28 mouse cellular contexts compared by ENCODE assay signal in genomic region chr3:96590657-96591056, GRCm38 (mm10). TPM values are rescaled to one million over a fixed set of nuclear protein-coding genes. Genes with fewer than 3 reads are reported as not detected.
A peak's percentile ranks its signal among the peaks of the same experiment; 100 is the strongest.
DNase-seq lines count a peak whose midpoint lies in the region; ATAC-seq and TF ChIP-seq lines count a peak whose summit lies in the region.
"Had no signal": no experiment of that assay in that cellular context is flagged by ENCODE, and none has a peak within 500 bp of the region (broad histone marks: within the 10 kb centered on the region; RNA-seq: fewer than 3 reads in every experiment).

No protein-coding gene starts in this region.

- H3K27me3 ChIP-seq in CH12.LX (replicated peaks), result no peaks in the 10 kb centered on the region
- no peaks in the 10 kb centered on the region for H3K27me3 ChIP-seq in forebrain, embryonic 16.5 days (replicated peaks; ENCODE audit: control insufficient read depth, insufficient read depth, low read length)
- H3K27me3 ChIP-seq: forebrain, embryonic 15.5 days; Patski had no signal

- no peak for ATAC-seq in forebrain, embryonic 16.5 days
- ATAC-seq: CD4-positive, CD25-positive, alpha-beta regulatory T cell, adult 4 months; forebrain, embryonic 15.5 days; Patski had no signal

- H3K9ac ChIP-seq in CH12.LX (ENCODE audit: insufficient read depth, low read depth), result no peak overlapping the region
- H3K9ac ChIP-seq in forebrain, embryonic 16.5 days (replicated peaks; ENCODE audit: low read depth, low read length), result no peak overlapping the region
- H3K9ac ChIP-seq: embryonic facial prominence, embryonic 13.5 days; embryonic facial prominence, embryonic 15.5 days; forebrain, embryonic 12.5 days; forebrain, embryonic 15.5 days had no signal

- dilution Hi-C loops in CH12.LX (cut with MboI; ENCODE audit: extremely low pct_ligation_motif_present, extremely low pct_unique_long_range_greater_than_20kb, low sequenced_read_pairs), result no loop called here

- in situ Hi-C loops in CH12.LX (cut with MboI; ENCODE audit: low pct_ligation_motif_present, low pct_unique_long_range_greater_than_20kb, low sequenced_read_pairs), result loop anchor here (5.0 kb wide), 1 partner anchor 42 kb away; no protein-coding TSS in a partner anchor

- no peak; a peak in 1 of 4 replicates for TF ChIP-seq CTCF in CH12.LX (conservative IDR thresholded peaks at IDR 0.05 in 1 of 2, IDR thresholded peaks at IDR 0.05 in 1 of 2; ENCODE audit: low read depth in 2 of 2, low read length in 2 of 2)

- H3K4me2 ChIP-seq in CH12.LX (ENCODE audit: insufficient read depth, low read depth, poor library complexity, severe bottlenecking), result no peak overlapping the region
- H3K4me2 ChIP-seq in forebrain, embryonic 16.5 days (ENCODE audit: low read length), result no peak overlapping the region
- H3K4me2 ChIP-seq: embryonic facial prominence, embryonic 13.5 days; embryonic facial prominence, embryonic 15.5 days; forebrain, embryonic 12.5 days; forebrain, embryonic 15.5 days had no signal

- no peaks in the 10 kb centered on the region; the same call in 1 of the 2 replicates for H3K79me2 ChIP-seq in CH12.LX (replicated peaks; ENCODE audit: control insufficient read depth, extremely low read depth, insufficient read depth, poor library complexity, severe bottlenecking)

- TF ChIP-seq POLR2A in CH12.LX (IDR thresholded peaks at IDR 0.05; ENCODE audit: low read depth, low read length), result no peak

- H3K4me3 ChIP-seq in CH12.LX (replicated peaks in 1 of 3; ENCODE audit: low read depth in 2 of 3, low read length in 2 of 3, poor library complexity in 1 of 3), result no peak overlapping the region
- no peak overlapping the region for H3K4me3 ChIP-seq in forebrain, embryonic 16.5 days (replicated peaks; ENCODE audit: low read length)
- H3K4me3 ChIP-seq: embryonic facial prominence, embryonic 13.5 days; embryonic facial prominence, embryonic 15.5 days; erythroblast, embryonic 14.5 days; forebrain, embryonic 10.5 days; forebrain, embryonic 12.5 days; forebrain, embryonic 15.5 days had no signal

- peak; percentile 17 for DNase-seq in cerebellum, adult 9-11 months
- no peak for DNase-seq in cerebellum, adult 8-10 months
- DNase-seq in CH12.LX (ENCODE audit: extremely low read depth), result no peak
- DNase-seq in R1 (ENCODE audit: low read depth, low spot score), result peak; percentile 73
- DNase-seq: adrenal gland, adult 2 months; adrenal gland, postnatal 10 days; adrenal gland, postnatal 25 days; B cell, adult 2 months; cerebellum, adult 11 months; cerebellum, adult 18-20 months; cerebellum, adult 9-10 months; cerebellum, postnatal 14 days; cerebellum, postnatal 36 days; embryo, embryonic 11 days had no signal

- peaks cover 3% of the 10 kb centered on the region for H3K9me3 ChIP-seq in CH12.LX (replicated peaks; ENCODE audit: low read length)
- H3K9me3 ChIP-seq in forebrain, embryonic 16.5 days (ENCODE audit: control insufficient read depth, low read length), result no peaks in the 10 kb centered on the region
- H3K9me3 ChIP-seq: embryonic facial prominence, embryonic 13.5 days; embryonic facial prominence, embryonic 15.5 days; forebrain, embryonic 10.5 days; forebrain, embryonic 12.5 days; forebrain, embryonic 15.5 days had no signal

- H3K4me1 ChIP-seq in CH12.LX (ENCODE audit: control insufficient read depth in 1 of 2, insufficient read depth in 2 of 2), result peaks cover 0 to 10% of the 10 kb centered on the region in 2 experiments; a peak in 1 of 4 replicates
- H3K4me1 ChIP-seq in forebrain, embryonic 16.5 days (replicated peaks; ENCODE audit: control insufficient read depth, insufficient read depth, low read length), result peaks cover 14% of the 10 kb centered on the region

- no peak overlapping the region for H3K27ac ChIP-seq in CH12.LX (ENCODE audit: insufficient read depth, low read depth)
- H3K27ac ChIP-seq in forebrain, embryonic 16.5 days (ENCODE audit: low read length), result no peak overlapping the region
- H3K27ac ChIP-seq: embryonic facial prominence, embryonic 13.5 days; embryonic facial prominence, embryonic 15.5 days; forebrain, embryonic 10.5 days; forebrain, embryonic 12.5 days; forebrain, embryonic 15.5 days had no signal

- WGBS in forebrain, embryonic 16.5 days, result 80% methylated on average over 4 of the region's 4 CpGs

- no peak for TF ChIP-seq EP300 in CH12.LX (IDR thresholded peaks at IDR 0.05; ENCODE audit: low read length)

- peaks cover 0 to 4% of the 10 kb centered on the region in 2 experiments for H3K36me3 ChIP-seq in CH12.LX (replicated peaks in 1 of 2; ENCODE audit: control insufficient read depth in 1 of 2, insufficient read depth in 1 of 2, low read length in 1 of 2)
- no peaks in the 10 kb centered on the region for H3K36me3 ChIP-seq in forebrain, embryonic 16.5 days (ENCODE audit: control insufficient read depth, insufficient read depth)
- H3K36me3 ChIP-seq: embryonic facial prominence, embryonic 13.5 days; forebrain, embryonic 12.5 days; forebrain, embryonic 15.5 days had no signal

- no peak for TF ChIP-seq RAD21 in CH12.LX (IDR thresholded peaks at IDR 0.05; ENCODE audit: low read depth, low read length)

TF ChIP-seq in CH12.LX, 34 proteins besides CTCF, POLR2A, EP300 and RAD21:
- TF ChIP-seq ZC3H11A (IDR thresholded peaks at IDR 0.05; ENCODE audit: low read depth, low read length) (no peak), MYC (IDR thresholded peaks at IDR 0.05; ENCODE audit: low read depth, low read length) (no peak), NELFE (IDR thresholded peaks at IDR 0.05; ENCODE audit: low read depth, low read length) (no peak), TBP (conservative IDR thresholded peaks at IDR 0.05; ENCODE audit: low read depth, low read length) (peak; percentile 41; the same call in 1 of the 2 replicates), ZNF384 (IDR thresholded peaks at IDR 0.05; ENCODE audit: low read depth, low read length) (no peak), SMC3 (IDR thresholded peaks at IDR 0.05; ENCODE audit: low read depth, low read length) (no peak), ETS1 (conservative IDR thresholded peaks at IDR 0.05; ENCODE audit: low read depth, low read length) (no peak)

RNA-seq across cellular contexts. Expression of gene Polr3gl, which starts 3.3 kb away (rescaled TPM):
- total RNA-seq in CH12.LX (2012; rRNA removed) (10.4 and 13.7 TPM in 2 replicates), CH12.LX (2014; rRNA removed) (15.7 and 16.6 TPM in 2 replicates)
- polyA plus RNA-seq in CH12.LX (2012; ENCODE audit: insufficient read length, low read depth), result 18.8 and 28.4 TPM in 2 replicates
- 38.7 and 43.1 TPM in 2 replicates for polyA plus RNA-seq in forebrain, embryonic 16.5 days (2015; fragmentation: Nextera tagmentation; extraction: Ambion mirVana)

RNA-seq across cellular contexts. Expression of gene Ankrd34a, which starts 5.8 kb away (rescaled TPM):
- 0.04 TPM in 2 replicates for total RNA-seq in CH12.LX (2012; rRNA removed)
- not detected in 2 replicates for total RNA-seq in CH12.LX (2014; rRNA removed)
- 0.11 TPM in 1 of 2 replicates, not detected in the other for polyA plus RNA-seq in CH12.LX (2012; ENCODE audit: insufficient read length, low read depth)
- 16.2 and 21.9 TPM in 2 replicates for polyA plus RNA-seq in forebrain, embryonic 16.5 days (2015; fragmentation: Nextera tagmentation; extraction: Ambion mirVana)
- total RNA-seq: common myeloid progenitor, adult 5-6 weeks had no signal
- polyA plus RNA-seq: CD4-positive, CD25-positive, alpha-beta regulatory T cell, adult 4 months; erythroblast, embryonic 14.5 days had no signal

RNA-seq across cellular contexts. Expression of gene Lix1l, which starts 10.3 kb away (rescaled TPM):
- total RNA-seq in CH12.LX (2012; rRNA removed) (2.9 and 4.5 TPM in 2 replicates), CH12.LX (2014; rRNA removed) (3.7 and 4.6 TPM in 2 replicates)
- polyA plus RNA-seq in CH12.LX (2012; ENCODE audit: insufficient read length, low read depth), result 4.0 and 4.7 TPM in 2 replicates
- 6.3 and 7.5 TPM in 2 replicates for polyA plus RNA-seq in forebrain, embryonic 16.5 days (2015; fragmentation: Nextera tagmentation; extraction: Ambion mirVana)

RNA-seq across cellular contexts. Expression of gene Gm16253, which starts 13.9 kb away (rescaled TPM):
- 0.38 and 0.72 TPM in 2 replicates for total RNA-seq in CH12.LX (2012; rRNA removed)
- total RNA-seq in CH12.LX (2014; rRNA removed), result not detected in 2 replicates
- polyA plus RNA-seq in CH12.LX (2012; ENCODE audit: insufficient read length, low read depth), result 0.46 TPM in 1 of 2 replicates, not detected in the other
- polyA plus RNA-seq in forebrain, embryonic 16.5 days (2015; fragmentation: Nextera tagmentation; extraction: Ambion mirVana), result 1.6 and 1.8 TPM in 2 replicates
- total RNA-seq: adrenal gland, adult 2 months; adrenal gland, postnatal 25 days; adrenal gland, postnatal 4 days; common myeloid progenitor, adult 5-6 weeks had no signal
- polyA plus RNA-seq: adrenal gland, adult 2 months; brain, embryonic 14.5 days; embryonic facial prominence, embryonic 11.5 days; erythroblast, embryonic 14.5 days; frontal cortex, adult 2 months had no signal

RNA-seq across cellular contexts. Expression of gene Txnip, which starts 32.9 kb away (rescaled TPM):
- total RNA-seq in CH12.LX (2012; rRNA removed) (52.5 and 76.7 TPM in 2 replicates), CH12.LX (2014; rRNA removed) (184 and 220 TPM in 2 replicates)
- 39.2 and 41.8 TPM in 2 replicates for polyA plus RNA-seq in CH12.LX (2012; ENCODE audit: insufficient read length, low read depth)
- polyA plus RNA-seq in forebrain, embryonic 16.5 days (2015; fragmentation: Nextera tagmentation; extraction: Ambion mirVana), result 63.4 and 75.9 TPM in 2 replicates

Comparison
In these comparisons a context has a peak if more than half of its experiments do, and no peak if none do; other contexts are left out.
1. DNase-seq: peak in cerebellum, adult 9-11 months (single experiment) and R1 (single experiment); none in cerebellum, adult 8-10 months (single experiment) and CH12.LX (single experiment).
2. RNA of gene Ankrd34a, which starts 5.8 kb away (polyA plus RNA-seq): 16.2 to 21.9 TPM in forebrain, embryonic 16.5 days; 0.11 TPM in CH12.LX; every median in the first group is over 10 times any median in the second.